Mouse (Mus musculus) MEL (cell line): ENCODE measurements around the gene Jmy.

Source experiments
- CHD2 ChIP-seq: IDR thresholded peaks from 2 replicates; pipeline ENCODE4 v1.6.1; 2011; ENCODE audit warnings: low read length, improper control_type of control experiment
- CTCF ChIP-seq, 3 experiments: IDR thresholded peaks in 2 of 3; conservative IDR thresholded peaks in 1 of 3; 2 replicates each; pipeline ENCODE4 v1.5.1; 2011 to 2012; ENCODE audit warnings: low read length in 3 of 3, low read depth in 2 of 3, mild to moderate bottlenecking in 2 of 3, improper control_type of control experiment in 1 of 3, inconsistent platforms in 1 of 3, mixed read lengths in 1 of 3, moderate library complexity in 1 of 3; ENCODE audit not compliant: control insufficient read depth in 1 of 3, insufficient read depth in 1 of 3, poor library complexity in 1 of 3, severe bottlenecking in 1 of 3
- HCFC1 ChIP-seq: IDR thresholded peaks from 2 replicates; pipeline ENCODE4 v1.6.1; 2012; ENCODE audit warnings: low read depth, mild to moderate bottlenecking, inconsistent platforms, low read length, improper control_type of control experiment, moderate library complexity
- TCF12 ChIP-seq: IDR thresholded peaks from 2 replicates; pipeline ENCODE4 v1.6.1; 2014; ENCODE audit warnings: low read depth, mild to moderate bottlenecking, inconsistent platforms, low read length, improper control_type of control experiment, moderate library complexity

- TF ChIP-seq TCF12 (no peak), CTCF (IDR thresholded peaks at IDR 0.05 in 2 of 3, conservative IDR thresholded peaks at IDR 0.05 in 1 of 3; ENCODE audit: control insufficient read depth in 1 of 3, insufficient read depth in 1 of 3, low read depth in 2 of 3, low read length in 3 of 3, poor library complexity in 1 of 3, severe bottlenecking in 1 of 3) (no peak), CHD2 (no peak), HCFC1 (no peak)
Observed at GRCm38 (mm10) chr13:93539311-93539710, 39.7 kb upstream of the Jmy start.
